Mouse (Mus musculus): ENCODE measurements around the gene Fmnl2.

The Fmnl2 gene

GRCm38 (mm10) chr2:52913746-52914145 is 56.1 kb downstream of the Fmnl2 start:
- DNase-seq (ENCODE audit: low read depth, low spot score), result no peak

- DNase-seq (ENCODE audit: low read depth, low spot score), result no peak
These were observed 57.9 kb downstream of the Fmnl2 start for GRCm38 (mm10) chr2:52915536-52915935.

GRCm38 (mm10) chr2:52918094-52918493 is 60.4 kb downstream of the Fmnl2 start:
- no peak for DNase-seq (ENCODE audit: low read depth, low spot score)

- DNase-seq (ENCODE audit: low read depth, low spot score), result no peak
These were observed 63.2 kb downstream of the Fmnl2 start for GRCm38 (mm10) chr2:52920701-52921435.

- no peak for DNase-seq (ENCODE audit: low read depth, low spot score)
These were observed 67.4 kb downstream of the Fmnl2 start for GRCm38 (mm10) chr2:52925062-52925461.

GRCm38 (mm10) chr2:52927381-52927780 is 69.7 kb downstream of the Fmnl2 start:
- DNase-seq (ENCODE audit: low read depth, low spot score), result no peak

GRCm38 (mm10) chr2:52927858-52928301 is 70.2 kb downstream of the Fmnl2 start:
- peak; percentile 18 for DNase-seq (ENCODE audit: low read depth, low spot score)

- DNase-seq (ENCODE audit: low read depth, low spot score), result no peak
These were observed 70.7 kb downstream of the Fmnl2 start for GRCm38 (mm10) chr2:52928401-52928800.

GRCm38 (mm10) chr2:52930106-52930868 is 72.6 kb downstream of the Fmnl2 start:
- peak; percentile 21 for DNase-seq (ENCODE audit: low read depth, low spot score)

GRCm38 (mm10) chr2:52931315-52931714 is 73.7 kb downstream of the Fmnl2 start:
- DNase-seq (ENCODE audit: low read depth, low spot score), result no peak

- DNase-seq (ENCODE audit: low read depth, low spot score), result no peak
These were observed 78.2 kb downstream of the Fmnl2 start for GRCm38 (mm10) chr2:52935906-52936305.

GRCm38 (mm10) chr2:52938351-52939074 is 80.9 kb downstream of the Fmnl2 start:
- DNase-seq (ENCODE audit: low read depth, low spot score), result no peak

- DNase-seq (ENCODE audit: low read depth, low spot score), result no peak
These were observed 86.2 kb downstream of the Fmnl2 start for GRCm38 (mm10) chr2:52943644-52944423.

GRCm38 (mm10) chr2:52944594-52944993 is 86.9 kb downstream of the Fmnl2 start:
- no peak for DNase-seq (ENCODE audit: low read depth, low spot score)

GRCm38 (mm10) chr2:52946074-52946473 is 88.4 kb downstream of the Fmnl2 start:
- no peak for DNase-seq (ENCODE audit: low read depth, low spot score)

- no peak for DNase-seq (ENCODE audit: low read depth, low spot score)
These were observed 89.0 kb downstream of the Fmnl2 start for GRCm38 (mm10) chr2:52946524-52947186.

GRCm38 (mm10) chr2:52948406-52948805 is 90.7 kb downstream of the Fmnl2 start:
- no peak for DNase-seq (ENCODE audit: low read depth, low spot score)

GRCm38 (mm10) chr2:52949556-52949955 is 91.9 kb downstream of the Fmnl2 start:
- DNase-seq (ENCODE audit: low read depth, low spot score), result no peak

- no peak for DNase-seq (ENCODE audit: low read depth, low spot score)
These were observed 92.6 kb downstream of the Fmnl2 start for GRCm38 (mm10) chr2:52950226-52950625.

- no peak for DNase-seq (ENCODE audit: low read depth, low spot score)
These were observed 94.6 kb downstream of the Fmnl2 start for GRCm38 (mm10) chr2:52952202-52952730.

GRCm38 (mm10) chr2:52955090-52955489 is 97.4 kb downstream of the Fmnl2 start:
- peak; percentile 69 for DNase-seq (ENCODE audit: low read depth, low spot score)

Measured in telencephalon, adult 2 months (tissue).